Mouse (Mus musculus): ENCODE data around the gene Slc2a10.
"Not testable (repeated sequence)": the region's sequence is repeated elsewhere in the genome, so short reads cannot be mapped to it uniquely, and the experiment has no call there.

Gene Slc2a10

DNA sequence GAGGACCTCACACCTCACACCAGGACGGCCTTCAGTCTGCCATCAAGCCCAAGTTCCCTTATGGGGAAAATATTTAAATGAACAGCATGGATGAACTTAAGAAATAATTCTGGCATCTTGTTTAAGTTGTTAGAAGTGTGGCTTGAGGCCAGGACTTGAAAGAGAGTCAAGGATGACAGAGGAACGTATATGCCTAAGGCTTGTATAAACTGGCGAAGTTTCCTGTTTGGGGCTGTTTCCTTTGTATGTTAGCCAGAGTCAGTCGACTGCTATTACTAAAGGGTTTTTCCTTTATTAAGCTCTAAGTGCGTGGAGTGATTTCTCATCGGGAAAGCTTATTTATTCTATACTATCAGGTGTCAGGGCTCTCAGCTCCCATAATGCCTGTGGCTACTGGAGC, 4.8 kb upstream of the Slc2a10 start:
- DNase-seq (ENCODE audit: low read depth, low spot score) = no peak

DNA sequence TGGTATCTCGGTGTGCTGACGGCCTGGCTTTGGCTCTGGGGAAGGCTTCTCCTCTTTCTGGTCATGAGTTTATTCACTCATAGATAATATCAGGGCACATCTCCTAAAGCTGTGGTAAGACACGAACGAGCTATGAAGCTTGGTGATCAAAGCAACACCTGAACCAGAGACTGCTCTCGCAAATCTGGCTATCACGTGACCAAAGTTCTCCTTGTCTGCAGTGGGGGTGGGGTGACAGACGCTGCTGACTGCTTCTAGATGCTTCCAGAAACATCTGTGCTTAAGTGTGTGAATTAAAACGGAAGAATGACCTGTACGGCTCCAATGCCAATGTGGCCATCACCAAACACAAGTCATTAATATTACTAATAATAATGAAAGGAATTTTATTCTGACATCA, 6.1 kb downstream of the Slc2a10 start:
- peak; percentile 35 for DNase-seq (ENCODE audit: low read depth, low spot score)

DNA sequence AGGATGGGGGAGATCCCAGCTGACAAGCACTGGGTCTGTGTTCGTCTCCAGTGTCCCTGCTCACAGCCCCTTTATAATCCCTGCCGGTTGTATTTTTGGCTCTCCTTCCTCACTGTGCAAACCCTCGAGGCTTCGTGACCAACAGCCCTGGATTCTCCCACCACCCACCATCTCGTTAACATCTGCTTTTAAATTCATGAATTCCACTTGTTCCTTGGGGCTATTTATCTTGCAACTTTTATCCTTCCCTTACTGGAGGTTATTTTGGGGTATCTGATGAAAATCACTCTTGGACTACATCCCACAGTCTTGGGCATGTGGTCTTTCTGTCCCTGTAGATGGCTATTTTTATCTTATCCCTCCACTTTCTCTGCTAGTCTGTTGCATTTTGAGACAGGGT, 6.9 kb downstream of the Slc2a10 start:
- no peak for DNase-seq (ENCODE audit: low read depth, low spot score)

DNA sequence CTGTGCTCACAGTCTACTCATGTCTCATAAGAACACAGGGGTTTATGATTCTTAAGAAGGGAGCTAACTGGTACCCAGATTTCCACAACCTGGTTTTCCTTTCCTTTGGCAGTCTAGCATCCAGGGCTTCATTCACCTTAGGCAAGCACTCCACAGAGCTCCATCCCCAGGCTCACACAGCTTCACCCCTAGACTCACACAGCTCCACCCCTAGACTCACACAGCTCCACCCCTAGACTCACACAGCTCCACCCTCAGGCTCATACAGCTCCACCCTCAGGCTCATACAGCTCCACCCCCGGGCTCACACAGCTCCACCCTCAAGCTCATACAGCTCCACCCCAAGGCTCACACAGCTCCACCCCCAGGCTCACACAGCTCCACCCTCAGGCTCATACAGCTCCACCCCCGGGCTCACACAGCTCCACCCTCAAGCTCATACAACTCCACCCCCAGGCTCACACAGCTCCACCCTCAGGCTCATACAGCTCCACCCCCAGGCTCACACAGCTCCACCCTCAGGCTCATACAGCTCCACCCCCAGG, 7.4 kb downstream of the Slc2a10 start:
- DNase-seq (ENCODE audit: low read depth, low spot score) = not testable (repeated sequence)

DNA sequence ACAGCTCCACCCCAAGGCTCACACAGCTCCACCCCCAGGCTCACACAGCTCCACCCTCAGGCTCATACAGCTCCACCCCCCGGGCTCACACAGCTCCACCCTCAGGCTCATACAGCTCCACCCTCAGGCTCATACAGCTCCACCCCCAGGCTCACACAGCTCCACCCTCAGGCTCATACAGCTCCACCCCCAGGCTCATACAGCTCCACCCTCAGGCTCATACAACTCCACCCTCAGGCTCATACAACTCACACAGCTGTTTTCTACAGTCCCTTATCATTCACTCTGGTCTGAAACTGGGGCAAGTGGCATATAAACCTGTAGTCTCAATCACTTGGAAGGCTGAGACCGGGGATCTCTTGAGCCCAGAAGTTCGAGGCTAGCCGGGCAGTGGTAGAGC, 7.9 kb downstream of the Slc2a10 start:
- not testable (repeated sequence) for DNase-seq (ENCODE audit: low read depth, low spot score)

DNA sequence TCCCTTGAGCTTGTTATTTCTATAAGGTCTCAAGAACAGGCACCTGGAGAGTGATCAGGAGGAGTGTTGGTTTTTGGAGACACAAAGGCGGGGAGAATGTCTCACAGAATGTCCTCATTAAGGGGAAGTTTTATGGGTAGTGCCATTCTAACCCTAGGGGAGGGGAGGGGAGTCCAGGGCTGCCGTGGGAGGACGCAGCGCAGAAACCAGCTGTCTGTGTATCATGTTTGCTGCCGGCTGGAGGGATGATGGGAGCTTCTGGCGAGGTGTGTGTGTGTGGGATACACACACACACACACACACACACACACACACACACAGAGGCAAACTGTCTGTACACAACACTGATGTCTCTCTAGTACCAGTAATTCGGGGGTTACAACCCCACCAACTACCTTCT, 8.8 kb downstream of the Slc2a10 start:
- DNase-seq (ENCODE audit: low read depth, low spot score) = no peak

DNA sequence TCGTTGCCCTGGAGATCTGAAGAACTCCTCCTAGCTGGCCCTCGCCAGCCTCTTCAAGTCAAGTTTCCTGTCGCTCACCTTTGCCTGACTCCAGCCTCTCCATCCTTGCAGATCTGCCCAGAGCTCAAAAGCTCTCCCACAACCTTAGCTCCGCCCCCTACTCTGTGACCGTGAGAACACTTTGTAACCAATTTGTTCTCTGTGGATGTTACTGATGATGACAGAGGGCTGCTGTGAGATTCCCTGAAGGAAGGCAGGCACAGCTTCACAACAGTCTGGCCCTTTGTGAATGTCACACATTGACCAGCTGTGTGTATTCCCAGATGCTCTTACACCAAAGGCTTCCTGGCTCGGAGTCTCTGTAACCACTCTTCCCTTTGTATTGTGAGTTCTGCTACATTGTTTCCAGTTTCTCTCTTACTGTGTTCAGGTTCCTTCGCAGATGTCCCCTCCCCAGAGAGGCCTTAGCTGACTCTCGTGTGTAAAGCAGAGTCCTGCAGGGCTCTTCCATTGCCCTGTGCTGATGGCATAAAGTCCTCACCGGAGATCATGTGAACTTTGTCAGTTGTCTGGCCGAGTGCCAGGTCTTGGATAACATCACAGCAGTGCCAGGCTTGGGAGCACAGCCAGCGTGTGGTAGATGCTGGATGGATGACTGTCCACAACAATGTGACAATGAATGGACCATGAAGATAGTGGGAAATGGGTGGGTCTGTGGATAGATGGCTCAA, 9.4 kb downstream of the Slc2a10 start:
- DNase-seq (ENCODE audit: low read depth, low spot score) = no peak

DNA sequence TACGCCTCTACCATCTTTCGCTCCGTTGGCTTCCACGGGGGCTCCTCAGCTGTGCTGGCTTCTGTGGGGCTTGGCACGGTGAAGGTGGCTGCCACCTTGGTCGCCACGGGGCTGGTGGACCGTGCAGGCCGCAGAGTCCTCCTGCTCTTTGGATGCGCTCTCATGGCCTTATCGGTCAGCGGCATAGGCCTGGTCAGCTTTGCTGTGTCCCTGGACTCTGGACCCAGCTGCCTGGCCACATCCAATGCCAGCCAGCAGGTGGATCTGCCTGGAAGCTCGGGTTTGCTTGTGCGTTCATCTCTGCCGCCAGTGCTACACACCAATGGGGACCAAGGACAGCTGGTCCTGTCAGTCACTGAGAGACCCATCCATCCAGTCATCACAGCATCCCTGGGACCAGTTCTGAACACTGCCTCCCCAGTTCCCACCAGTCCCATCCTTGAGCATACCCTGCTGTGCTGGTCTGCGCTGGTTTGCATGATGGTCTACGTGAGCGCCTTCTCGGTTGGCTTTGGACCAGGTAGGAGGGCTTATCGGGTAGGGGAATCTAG, 11.7 kb downstream of the Slc2a10 start:
- DNase-seq (ENCODE audit: low read depth, low spot score) = no peak

DNA sequence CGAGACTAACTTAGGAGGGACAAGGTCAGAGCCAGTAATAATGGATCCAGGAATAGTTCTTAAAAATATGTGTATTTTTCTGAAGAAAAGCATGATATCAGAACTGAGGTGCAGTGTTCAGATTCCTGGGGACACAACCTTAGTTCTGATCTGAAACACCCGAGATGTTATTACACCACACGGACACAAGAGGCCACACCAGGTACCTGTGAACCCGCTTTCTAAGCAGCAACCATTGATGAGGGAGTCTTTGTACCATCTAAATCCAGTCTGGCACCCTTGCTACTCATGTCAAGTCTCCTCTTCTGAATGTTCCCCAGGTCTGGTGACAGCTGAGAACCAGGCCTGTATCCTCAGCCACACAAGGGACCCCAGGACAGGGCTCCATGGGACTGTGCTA, 22.0 kb downstream of the Slc2a10 start:
- DNase-seq (ENCODE audit: low read depth, low spot score) = no peak

DNA sequence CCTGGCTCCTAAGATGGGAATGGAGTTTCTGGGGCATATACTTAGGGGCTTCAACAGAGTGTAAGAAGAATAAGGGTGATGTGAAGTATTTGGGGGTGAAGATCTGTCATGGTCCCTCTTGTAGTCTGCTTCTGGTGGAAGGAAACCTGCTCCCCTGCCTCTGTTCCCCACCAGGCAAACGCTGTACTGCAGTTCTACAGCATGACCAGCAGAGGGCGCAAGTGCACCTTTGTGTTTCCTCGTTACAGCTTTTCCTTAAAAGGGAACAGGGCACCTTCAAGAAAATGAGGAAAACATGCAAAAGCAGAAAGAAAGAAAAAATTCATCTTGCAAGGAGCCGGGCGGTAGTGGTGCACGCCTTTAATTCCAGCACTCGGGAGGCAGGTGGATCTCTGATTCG, 25.5 kb downstream of the Slc2a10 start:
- DNase-seq (ENCODE audit: low read depth, low spot score) = peak; percentile 26

DNA sequence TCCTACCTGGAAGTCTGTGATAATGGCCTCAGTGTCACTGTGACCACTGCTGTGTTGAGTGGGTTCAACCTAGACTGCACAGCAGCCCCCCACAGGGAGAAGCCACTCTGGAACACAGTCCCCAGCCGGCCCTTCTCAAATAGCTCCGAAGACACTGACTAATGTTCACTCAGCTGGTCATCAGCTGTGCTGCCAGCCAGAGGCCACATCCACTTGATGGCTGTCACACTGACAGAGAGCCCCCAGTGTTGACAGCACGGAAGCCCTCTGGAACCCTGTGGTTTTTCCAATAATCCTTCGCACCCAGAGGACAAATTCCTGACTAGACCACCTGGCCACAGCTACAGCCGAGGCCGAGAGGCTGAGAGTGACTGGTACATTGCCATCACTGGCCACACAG, 30.2 kb downstream of the Slc2a10 start:
- no peak for DNase-seq (ENCODE audit: low read depth, low spot score)

DNA sequence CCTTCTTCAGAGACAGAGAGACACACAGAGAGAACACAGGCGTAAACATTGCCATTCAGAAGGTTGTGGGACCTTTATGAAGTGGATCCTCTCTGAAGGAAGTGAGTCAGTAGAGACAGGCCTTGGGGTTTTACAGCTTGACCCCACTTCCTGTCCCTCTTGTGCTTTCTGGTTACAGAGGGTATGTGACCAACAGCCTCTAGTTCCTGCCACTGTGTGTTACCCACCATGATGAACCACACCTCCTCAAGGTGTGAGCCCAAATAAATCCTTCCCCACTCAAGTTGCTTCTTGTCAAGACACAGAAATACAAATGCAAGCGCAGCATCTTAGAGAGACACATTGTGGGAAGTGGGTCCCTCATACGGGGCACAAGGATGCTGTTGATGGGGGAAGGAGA, 37.4 kb downstream of the Slc2a10 start:
- no peak for DNase-seq (ENCODE audit: low read depth, low spot score)

DNA sequence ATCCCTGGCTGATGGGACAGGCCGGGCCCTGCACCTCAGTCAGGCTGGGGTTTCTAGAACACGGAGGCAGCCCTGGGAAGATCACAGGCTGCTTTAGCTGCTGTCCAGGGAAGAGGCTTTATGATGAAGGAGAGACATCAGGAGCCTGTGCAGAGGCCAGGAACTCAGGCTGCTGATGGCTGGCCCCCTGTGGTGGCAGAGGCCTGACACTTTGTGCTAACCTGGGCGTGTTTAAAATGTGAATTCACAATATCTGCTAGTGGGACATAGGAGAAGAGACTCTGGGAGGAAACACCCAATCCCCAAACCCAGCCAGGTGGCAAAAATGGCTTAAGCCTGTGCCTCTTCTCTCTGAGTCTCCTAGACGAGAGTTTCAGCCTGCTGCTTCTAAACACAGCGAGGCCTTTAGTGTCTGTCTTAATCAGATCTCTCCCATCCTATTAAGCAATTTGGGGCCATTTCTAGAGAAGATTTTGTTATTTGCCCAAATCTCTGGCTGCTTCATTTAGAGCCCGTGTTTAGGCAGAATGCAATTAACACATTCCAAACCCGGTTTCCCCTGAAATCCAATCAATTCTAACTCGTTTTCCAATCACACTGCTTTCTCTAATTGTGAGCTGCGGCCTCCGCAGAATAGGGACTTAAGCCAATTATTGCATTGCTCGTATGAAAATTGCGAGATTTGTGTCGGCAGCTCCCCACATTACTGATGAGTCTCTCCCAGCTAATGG, 39.5 kb downstream of the Slc2a10 start:
- DNase-seq (ENCODE audit: low read depth, low spot score) = no peak

DNA sequence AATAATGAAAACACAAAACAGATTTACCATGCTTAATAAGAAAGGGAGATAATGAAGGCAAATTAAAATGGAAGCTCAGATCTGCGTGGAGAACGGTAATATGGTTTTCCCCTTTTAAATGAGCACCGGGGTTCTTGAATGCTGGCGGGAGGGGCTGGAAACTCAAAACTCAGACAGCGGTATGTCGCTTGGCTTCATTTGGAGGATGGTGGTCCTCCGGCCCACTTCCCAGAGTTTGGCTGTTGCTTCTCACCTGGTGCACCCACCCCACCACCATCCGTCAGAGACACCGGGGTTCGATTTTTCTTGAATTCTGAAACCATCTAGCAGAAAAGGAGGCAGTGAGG, 40.1 kb downstream of the Slc2a10 start:
- DNase-seq (ENCODE audit: low read depth, low spot score) = no peak

DNA sequence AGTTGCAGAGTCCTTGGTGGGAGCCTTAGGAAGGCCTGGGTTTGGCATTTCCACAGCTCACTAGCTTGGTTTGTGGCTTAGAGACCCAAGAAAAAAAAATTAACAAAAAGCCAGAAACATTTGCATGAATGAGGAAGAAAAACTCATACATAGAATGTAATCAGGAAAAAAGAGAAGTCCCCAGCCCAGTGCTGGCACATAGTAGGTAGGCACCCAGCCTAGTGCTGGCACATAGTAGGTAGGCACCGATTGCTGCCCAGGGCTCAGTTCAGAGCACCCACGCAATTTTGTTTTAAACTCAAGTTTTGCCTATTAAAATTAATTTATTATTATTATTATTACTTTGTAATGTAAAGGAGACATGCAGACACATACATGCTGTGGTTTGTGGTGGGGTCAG, 42.1 kb downstream of the Slc2a10 start:
- DNase-seq (ENCODE audit: low read depth, low spot score) = no peak

DNA sequence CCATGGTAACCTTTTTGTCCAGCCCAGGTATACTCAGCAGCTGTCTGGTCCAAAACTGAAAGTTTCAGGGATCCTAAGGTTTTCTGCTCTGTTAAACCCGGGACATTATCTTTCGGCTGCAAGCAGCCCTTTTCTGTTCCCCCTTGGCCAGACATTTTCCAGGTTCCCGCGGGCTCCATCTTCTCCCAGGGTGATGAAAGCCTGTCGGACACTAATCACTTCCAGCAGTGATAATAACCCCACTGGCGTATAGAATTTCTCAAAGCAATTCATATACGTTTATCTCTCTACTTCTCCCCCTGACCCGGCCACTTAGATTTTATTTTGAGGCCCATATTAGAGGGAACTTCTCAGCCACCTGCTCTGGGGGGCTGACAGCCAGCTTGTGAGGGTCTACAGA, 42.8 kb downstream of the Slc2a10 start:
- DNase-seq (ENCODE audit: low read depth, low spot score) = no peak

DNA sequence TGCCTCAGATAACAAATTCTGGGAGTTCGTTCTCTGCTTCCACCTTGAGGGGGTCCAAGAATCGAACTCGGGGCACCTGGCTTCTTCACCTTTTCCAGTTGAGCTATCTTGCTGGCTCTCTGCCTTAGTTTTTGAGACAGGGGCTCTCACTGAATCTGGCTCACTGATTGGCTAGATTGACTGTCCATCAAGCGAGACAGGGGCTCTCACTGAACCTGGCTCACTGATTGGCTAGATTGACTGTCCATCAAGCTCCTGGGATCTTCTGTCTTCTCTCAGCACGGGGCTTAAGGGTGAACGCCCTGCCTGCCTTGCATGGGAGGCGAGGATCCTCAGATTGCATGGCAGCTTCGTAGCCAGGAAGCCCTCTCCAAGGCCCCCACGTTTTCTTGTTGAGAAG, 43.8 kb downstream of the Slc2a10 start:
- peak; percentile 27 for DNase-seq (ENCODE audit: low read depth, low spot score)

DNA sequence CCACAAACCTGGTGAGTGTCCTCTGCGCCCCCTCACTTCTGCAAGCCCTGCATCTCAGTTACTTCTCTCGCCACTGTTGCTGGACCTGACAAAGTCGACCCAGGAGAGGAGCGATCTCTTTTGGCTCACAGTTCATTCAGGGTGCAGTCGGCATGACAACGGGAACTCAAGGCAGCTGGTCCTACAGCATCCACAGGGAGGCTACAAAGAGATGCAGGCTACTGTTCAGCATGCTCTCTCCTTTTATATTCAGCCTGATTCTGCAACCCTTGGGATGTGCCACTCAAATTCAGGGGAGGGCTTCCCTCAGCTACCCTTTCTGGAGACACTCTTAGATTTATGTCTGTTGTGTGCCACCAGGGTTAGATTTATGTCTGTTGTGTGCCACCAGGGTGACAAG, 45.0 kb downstream of the Slc2a10 start:
- DNase-seq (ENCODE audit: low read depth, low spot score) = no peak

DNA sequence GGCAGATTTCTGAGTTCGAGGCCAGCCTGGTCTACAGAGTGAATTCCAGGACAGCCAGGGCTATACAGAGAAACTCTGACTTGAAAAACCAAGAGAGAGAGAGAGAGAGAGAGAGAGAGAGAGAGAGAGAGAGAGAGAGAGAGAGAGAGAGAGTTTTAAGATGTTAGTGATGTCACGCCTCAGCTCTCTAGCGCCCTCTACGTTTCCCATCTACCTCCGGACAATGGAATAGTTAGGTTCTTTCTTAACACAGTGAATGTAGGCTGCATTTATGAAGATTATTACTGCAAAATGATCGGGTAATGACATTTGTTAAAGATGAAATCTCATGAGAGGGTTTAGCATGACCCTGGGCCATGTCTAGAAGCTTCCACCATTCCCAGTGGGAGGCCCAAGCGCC, 46.8 kb downstream of the Slc2a10 start:
- DNase-seq (ENCODE audit: low read depth, low spot score) = not testable (repeated sequence)

DNA sequence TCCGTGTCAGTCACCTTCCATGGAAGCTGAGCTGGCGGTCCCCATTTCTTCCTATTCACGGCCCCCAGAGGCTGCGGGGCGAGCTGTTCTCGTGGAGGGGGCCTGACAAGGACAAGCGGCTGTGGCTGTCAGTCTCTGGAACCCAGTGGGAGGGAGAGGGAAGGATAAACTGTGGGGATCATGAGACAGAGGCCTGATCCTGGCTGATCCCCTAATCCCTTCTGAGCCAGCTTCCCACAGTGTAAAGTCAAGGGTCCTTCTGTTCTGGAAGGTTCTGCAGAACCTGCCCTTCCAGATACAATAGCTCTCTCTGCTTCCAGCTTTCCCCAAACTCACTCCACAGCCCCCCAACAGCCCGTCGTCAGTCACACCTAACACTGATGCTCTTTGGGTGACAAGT, 50.5 kb downstream of the Slc2a10 start:
- DNase-seq (ENCODE audit: low read depth, low spot score) = no peak

DNA sequence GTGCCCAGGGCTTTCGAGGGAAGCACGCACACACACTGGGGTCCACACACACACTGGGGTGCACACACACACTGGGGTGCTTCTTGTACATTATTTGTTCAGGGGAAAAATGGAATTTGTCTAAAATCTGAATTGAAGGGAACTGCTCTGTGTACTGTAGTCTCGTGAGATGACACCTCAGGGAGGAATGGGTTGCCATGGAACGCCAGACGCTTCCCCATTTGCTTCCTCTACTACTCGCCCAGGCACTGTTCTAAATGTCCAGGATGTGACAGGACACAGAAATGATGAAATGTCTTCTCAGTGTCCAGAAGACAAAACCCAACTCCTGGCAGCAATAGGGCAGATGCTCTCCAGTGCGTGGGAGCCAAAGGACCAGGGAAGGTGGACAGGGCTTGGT, 53.7 kb downstream of the Slc2a10 start:
- no peak for DNase-seq (ENCODE audit: low read depth, low spot score)

DNA sequence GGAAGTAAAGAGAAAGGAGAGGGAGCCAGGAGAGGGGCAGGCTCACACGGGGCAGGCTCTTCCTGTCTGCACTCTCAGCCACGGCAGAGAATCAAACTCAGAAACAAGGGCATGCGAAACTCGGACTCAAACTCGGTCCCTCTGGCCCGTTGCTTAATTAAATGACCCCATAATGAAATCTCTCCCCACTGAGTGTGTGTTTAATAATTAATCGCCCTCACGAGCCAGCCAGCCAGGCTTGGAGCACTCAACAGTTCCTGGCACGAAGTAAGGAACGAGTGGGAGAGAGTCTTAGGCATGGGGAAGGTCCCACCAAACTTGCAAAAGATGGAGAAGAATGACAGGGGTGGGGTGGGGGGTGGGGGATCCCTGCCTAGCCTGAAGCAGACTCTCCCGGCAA, 55.3 kb downstream of the Slc2a10 start:
- no peak for DNase-seq (ENCODE audit: low read depth, low spot score)

Data from CD4-positive helper T cell, adult 2 months (primary cell).